Mouse (Mus musculus) testis, adult 2 months (tissue): ENCODE results near the gene Rpl37a.

Source experiments
- CTCF ChIP-seq: fragments of 200-500 bp; IDR thresholded peaks from 2 replicates; pipeline ENCODE4 v1.5.1; 2012; ENCODE audit warnings: low read depth, mild to moderate bottlenecking, inconsistent platforms, low read length, moderate library complexity; ENCODE audit not compliant: control insufficient read depth, insufficient read depth, insufficient replicate concordance
- POLR2A ChIP-seq: fragments of 200-500 bp; IDR thresholded peaks from 2 replicates; pipeline ENCODE4 v1.6.1; 2012; ENCODE audit warnings: low read depth, mild to moderate bottlenecking, inconsistent platforms, low read length, moderate library complexity; ENCODE audit not compliant: control insufficient read depth

- no peak for TF ChIP-seq CTCF
- no peak for TF ChIP-seq POLR2A
Measured at GRCm38 (mm10) chr1:72759758-72760157, 48.7 kb downstream of the Rpl37a start.
